Comparison of ENCODE assay signal across 13 mouse cellular contexts in the genomic region with DNA sequence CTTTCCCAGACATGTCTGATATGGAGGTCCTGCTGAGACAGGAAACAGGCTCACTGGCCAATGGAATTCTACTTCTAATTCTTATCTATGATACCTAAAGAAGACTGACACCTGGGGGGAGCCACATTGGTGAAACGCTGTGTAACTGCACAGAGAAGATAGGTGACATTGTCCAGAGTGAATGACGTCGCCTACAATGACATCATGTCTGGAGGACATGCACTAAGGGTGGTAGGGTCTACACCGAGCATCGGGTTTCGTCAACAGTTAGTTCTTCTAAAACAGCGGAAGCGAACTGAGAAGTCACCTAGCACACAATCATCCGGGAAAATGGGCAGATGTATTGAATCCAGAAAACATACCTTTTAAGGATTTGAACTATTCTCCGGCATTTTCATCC.
"Had no signal": no experiment of that assay in that cellular context is flagged by ENCODE, and none has a peak within 500 bp of the region (broad histone marks: within the 10 kb centered on the region; RNA-seq: fewer than 3 reads in every experiment).

No protein-coding gene starts in this region.

- H3K36me3 ChIP-seq: liver, embryonic 13.5 days; neural tube, embryonic 12.5 days; neural tube, embryonic 15.5 days had no signal

- H3K9ac ChIP-seq: liver, embryonic 13.5 days; neural tube, embryonic 12.5 days; neural tube, embryonic 15.5 days had no signal

- H3K27ac ChIP-seq: left cerebral cortex, adult 2 months; liver, embryonic 13.5 days; neural tube, embryonic 12.5 days; neural tube, embryonic 15.5 days; stomach, postnatal 0 days had no signal

- H3K4me2 ChIP-seq: liver, embryonic 13.5 days; midbrain, embryonic 11.5 days; neural tube, embryonic 12.5 days; neural tube, embryonic 15.5 days had no signal

- H3K4me1 ChIP-seq: liver, embryonic 13.5 days; neural tube, embryonic 12.5 days had no signal

- H3K27me3 ChIP-seq: liver, embryonic 13.5 days; neural tube, embryonic 12.5 days; neural tube, embryonic 15.5 days had no signal

- H3K9me3 ChIP-seq: liver, embryonic 13.5 days; neural tube, embryonic 12.5 days; neural tube, embryonic 15.5 days had no signal

- DNase-seq: layer of hippocampus, postnatal 36 days; liver, embryonic 13.5 days; lung, adult 2 months; right cerebral cortex, postnatal 14 days; right cerebral cortex, postnatal 4 days; thymus, adult 2 months; thymus, postnatal 14 days; thymus, postnatal 4 days had no signal

- H3K4me3 ChIP-seq: liver, embryonic 13.5 days; neural tube, embryonic 12.5 days; neural tube, embryonic 15.5 days had no signal
